Mouse (Mus musculus): Measurements from ENCODE around the gene Cpa4.

DNA sequence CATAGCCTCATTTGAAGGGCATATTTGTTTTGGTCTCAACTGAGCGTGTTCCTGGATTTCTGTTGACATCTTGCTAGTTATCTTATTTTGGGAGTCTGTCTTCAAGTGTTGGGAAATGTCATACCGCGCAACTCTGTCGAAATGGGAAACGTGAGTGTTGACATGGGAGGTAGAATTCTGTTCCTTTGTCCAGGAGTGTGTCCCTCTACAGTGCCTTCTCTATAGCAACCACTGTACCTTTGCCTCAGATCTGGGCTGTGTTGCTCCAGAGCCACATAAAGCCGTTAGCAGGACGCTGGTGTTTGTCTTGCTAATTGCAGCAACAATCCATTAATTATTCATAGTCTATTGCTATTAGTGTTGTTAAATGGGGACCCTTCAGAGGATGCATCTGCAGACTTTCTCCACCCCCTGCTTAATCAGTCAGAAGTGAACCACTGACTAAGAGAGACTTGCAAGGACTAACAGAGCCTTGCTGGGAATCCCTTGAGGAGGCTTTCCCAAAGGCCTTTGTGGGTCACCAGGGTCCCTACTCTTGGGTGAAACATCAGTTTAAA lies 18.8 kb downstream of the Cpa4 start:
- TF ChIP-seq POLR2A (IDR thresholded peaks at IDR 0.05; ENCODE audit: low read depth, low read length), result no peak
- TF ChIP-seq CTCF (conservative IDR thresholded peaks at IDR 0.05; ENCODE audit: insufficient read depth, insufficient read length, low read depth, low read length), result no peak
